Mouse (Mus musculus) left cerebral cortex, postnatal 36 days (tissue): ENCODE measurements around the gene Tcea3. TPM values are rescaled to one million over a fixed set of nuclear protein-coding genes. Genes with fewer than 3 reads are reported as not detected.

Experiments
- DNase-seq, 2 experiments: peaks; one replicate each; pipeline ENCODE4 v3.0.0; 2021 to 2022; ENCODE audit warnings: low spot score in 2 of 2, mixed read lengths in 1 of 2
- intact Hi-C: fragments of 180-260 bp; cut with DNase I; formaldehyde crosslinking; loops from one replicate; pipeline ENCODE4 v1.15.1; 2025
- total RNA-seq, 2 experiments: library from RNA; stranded (reverse); gene quantifications; 2 replicates each; pipeline ENCODE4 v1.2.3; 2021

Gene Tcea3
- total RNA-seq, 2 experiments from 2014 or later, result 0.63 to 0.74 TPM

DNA sequence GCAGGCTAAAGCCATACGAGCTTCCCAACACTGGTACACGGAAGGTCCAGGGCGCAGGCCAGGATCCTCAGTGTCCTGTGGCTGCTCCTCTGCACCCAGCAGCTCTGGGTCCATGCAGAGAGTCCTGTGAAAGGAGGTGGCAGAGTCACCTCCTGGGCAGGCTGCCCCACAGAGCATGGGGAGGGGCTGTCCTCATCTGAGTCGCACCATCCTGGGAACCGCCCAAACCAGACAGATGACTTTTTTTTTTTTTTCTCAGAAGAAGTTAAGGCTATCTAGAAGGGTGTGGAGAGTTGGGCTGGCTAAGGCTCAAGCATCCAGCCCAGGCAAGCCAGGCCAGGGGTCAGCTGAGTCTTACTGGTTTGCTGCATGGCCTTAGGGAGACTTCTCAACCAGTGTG lies 18.9 kb upstream of the Tcea3 start:
- intact Hi-C loops, result no loop called here

DNA sequence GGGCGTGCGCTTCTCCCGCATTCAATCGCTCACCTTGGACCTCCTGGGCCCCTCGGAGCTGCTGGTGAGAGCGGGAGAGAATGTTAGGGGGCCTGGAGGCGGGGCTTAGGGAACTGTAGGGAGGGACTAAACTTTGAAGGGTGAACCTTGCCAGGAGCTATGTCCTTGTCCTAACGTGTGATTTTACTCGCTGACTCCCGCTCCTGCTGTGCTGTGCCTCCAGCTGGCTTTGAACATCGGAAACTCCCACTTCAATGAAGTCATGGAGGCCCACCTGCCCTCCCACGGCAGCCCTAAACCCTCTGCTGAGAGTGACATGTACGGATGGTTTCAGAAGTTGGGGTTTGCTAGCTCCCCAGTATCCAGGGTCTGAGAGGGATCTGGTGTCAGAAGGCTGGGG lies 8.9 kb upstream of the Tcea3 start:
- intact Hi-C loops, result no loop called here
- no peak for DNase-seq

More for the DNA sequence above, 18.9 kb upstream of the Tcea3 start:
- no peak for DNase-seq

DNA sequence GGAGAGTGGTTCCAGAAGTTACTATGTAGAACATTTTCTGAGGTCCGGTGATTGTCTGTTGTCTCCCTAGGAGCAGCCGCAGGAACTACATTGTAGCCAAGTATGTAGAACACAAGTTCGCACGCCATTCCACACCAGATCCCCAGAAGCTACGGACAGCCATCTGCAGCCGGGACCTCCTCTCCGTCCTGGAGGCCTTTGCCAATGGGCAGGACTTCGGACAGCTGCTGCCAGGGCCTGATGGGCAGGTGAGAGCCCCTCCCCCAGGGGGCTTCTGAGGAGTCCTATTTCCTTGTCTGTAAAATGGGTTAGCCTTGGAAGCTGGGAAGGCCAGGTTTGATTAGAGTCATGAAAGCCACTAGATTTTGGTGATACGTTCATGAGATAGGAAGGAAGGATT lies 8.4 kb upstream of the Tcea3 start:
- no peak for DNase-seq
- intact Hi-C loops, result no loop called here

GRCm38 (mm10) chr4:136239622-136240021 lies 7.9 kb upstream of the Tcea3 start:
- intact Hi-C loops, result loop anchor here (5.0 kb wide), 1 partner anchor 37 kb away; no protein-coding TSS in a partner anchor
- peak; percentile 71 to 78 for DNase-seq

DNA sequence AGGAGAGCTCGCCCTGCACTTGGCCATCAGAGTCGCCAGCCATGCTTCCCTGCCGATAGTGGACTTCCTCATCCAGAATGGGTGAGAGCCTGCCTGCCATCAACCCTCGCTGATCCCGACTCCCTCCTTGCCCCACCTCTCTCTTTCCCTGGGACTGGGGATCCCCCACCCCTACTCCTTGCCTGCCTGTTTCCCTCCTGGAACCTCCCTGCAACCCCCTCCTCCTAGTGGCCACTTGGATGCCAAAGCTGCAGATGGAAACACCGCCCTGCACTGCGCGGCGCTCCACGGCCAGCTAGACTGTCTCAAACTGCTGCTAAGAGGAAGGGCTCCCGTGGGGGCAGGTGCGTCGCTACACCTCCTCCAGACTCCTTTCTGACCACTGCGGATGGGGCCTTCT lies 7.4 kb upstream of the Tcea3 start:
- no peak for DNase-seq
- intact Hi-C loops, result loop anchor here (5.0 kb wide), 1 partner anchor 38 kb away; no protein-coding TSS in a partner anchor

DNA sequence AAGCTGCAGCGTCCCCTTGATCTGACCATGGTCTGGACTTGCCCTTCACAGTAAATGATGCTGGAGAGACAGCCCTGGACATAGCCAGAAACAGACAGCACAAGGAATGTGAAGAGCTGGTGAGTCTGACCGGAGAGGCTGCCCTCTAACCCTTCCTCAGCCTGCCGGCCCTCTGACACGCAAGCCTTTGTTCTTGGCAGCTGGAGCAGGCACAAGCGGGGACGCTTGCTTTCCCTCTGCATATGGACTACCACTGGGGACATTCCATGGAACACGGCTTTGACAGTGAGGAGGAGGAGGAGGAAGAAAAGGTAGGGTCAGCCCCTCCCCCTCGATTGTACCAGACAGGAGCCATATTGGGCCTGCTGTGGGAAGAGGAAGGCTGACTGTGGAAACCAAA lies 6.6 kb upstream of the Tcea3 start:
- intact Hi-C loops, result loop anchor here (5.0 kb wide), 1 partner anchor 39 kb away; no protein-coding TSS in a partner anchor
- no peak for DNase-seq

GRCm38 (mm10) chr4:136242065-136242703 lies 5.3 kb upstream of the Tcea3 start:
- DNase-seq, result no peak

DNA sequence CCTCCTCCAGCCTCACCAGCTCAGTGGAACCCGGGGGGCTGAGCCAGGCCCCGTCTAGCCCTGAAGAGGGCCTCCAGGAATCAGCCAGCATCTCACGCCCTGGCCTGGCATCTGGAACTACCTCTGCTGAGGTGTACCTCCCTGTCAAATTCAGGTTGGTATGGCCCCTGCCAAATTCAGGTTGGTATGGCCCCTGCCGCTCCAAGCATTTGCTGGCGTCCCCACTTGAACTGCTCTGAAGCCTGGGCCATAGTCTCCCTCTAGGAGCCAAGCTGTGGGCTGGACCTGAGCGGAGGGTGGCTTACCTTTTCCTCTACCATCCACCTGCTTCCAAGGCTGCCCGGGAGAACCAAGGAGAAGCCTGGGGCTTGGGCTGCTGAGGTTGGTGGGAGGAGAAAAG lies 4.8 kb upstream of the Tcea3 start:
- DNase-seq, result no peak
- intact Hi-C loops, result loop anchor here (5.0 kb wide), 1 partner anchor 40 kb away; no protein-coding TSS in a partner anchor

More at GRCm38 (mm10) chr4:136242065-136242703, 5.3 kb upstream of the Tcea3 start:
- intact Hi-C loops, result loop anchor here (5.0 kb wide), 1 partner anchor 40 kb away; no protein-coding TSS in a partner anchor

DNA sequence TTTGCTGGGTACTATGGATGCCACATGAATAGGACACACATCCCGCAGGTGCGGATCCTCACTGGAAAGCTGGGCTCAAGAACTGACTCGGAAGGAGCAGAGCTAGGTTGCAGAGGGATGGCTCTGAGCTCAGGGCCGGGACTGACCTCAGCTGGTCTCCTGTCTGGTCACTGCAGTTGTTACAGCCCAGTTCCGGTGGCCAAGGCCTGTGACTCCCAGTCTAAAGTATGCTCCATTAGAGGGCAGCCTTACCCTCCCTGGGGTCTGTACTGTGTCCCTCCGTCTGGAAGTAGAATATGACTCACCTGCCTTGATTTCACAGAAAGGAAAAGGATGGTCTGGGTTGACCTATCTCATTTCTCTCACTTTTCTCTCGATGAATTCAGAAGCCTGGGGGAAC lies 3.3 kb upstream of the Tcea3 start:
- no peak for DNase-seq
- intact Hi-C loops, result loop anchor here (5.0 kb wide), 1 partner anchor 42 kb away; no protein-coding TSS in a partner anchor

DNA sequence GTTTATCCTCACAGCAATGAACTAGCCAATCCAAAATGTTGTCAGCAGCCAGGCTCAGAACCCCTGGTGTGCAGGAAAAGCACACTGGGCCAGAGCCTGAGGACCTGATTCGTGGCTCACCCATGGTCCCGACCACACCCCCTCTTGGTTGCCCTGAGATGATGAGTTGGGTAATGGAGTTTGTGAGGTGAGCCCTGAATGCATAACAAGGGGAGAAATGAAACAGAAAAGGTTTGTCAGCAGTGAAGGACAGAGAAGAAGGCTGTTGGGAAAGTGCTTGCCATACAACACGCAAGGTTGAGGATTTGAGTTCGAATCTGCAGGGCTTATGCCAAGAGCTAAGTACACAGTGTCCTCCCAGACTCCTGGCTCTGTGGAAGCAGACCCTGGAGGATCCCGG lies 1.8 kb upstream of the Tcea3 start:
- no peak for DNase-seq
- intact Hi-C loops, result no loop called here

DNA sequence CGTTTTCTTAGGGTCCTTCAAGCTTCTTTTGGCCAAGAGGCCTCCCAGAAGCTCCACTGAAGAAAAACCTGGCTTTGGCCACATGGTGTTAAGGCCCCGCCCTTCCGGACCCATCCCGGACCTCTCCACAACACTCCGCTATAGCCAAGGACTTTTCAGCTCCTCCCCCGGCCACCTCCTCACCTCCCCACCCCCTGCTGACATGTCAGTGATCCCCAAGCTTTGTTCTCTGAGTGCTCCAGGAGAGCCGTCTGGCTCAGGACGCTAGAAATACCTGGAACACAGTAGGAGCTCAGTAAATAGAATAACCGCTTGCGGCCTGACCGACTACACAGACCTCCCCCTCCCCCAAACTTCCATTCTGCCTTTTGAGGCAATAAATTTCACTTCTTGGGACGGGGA lies 960 bp upstream of the Tcea3 start:
- no peak for DNase-seq
- intact Hi-C loops, result no loop called here

DNA sequence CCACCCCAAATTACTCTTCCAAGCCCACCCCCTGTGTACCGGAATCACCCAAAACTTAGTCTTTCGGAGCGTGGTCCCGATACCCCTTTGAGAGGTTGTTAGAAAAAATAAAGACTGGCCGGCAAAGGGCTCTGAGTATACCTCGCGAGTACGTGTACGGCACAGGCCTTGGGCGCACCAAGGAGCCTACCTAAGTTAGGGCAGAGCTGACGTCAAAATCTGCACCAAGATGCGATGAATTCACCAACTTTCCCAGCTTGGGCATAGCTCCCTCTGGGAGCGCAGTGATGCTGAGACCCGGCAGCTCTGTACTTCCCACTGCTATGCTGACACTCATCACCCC lies 172 bp upstream of the Tcea3 start:
- intact Hi-C loops, result no loop called here
- no peak for DNase-seq

GRCm38 (mm10) chr4:136248464-136249331 lies 1.2 kb downstream of the Tcea3 start:
- DNase-seq, result no peak
- intact Hi-C loops, result no loop called here

GRCm38 (mm10) chr4:136249332-136249647 lies 1.8 kb downstream of the Tcea3 start:
- no peak for DNase-seq
- intact Hi-C loops, result no loop called here

- DNase-seq, result peak; percentile 23 to 24
- intact Hi-C loops, result no loop called here
Observed at GRCm38 (mm10) chr4:136249780-136250179, 2.3 kb downstream of the Tcea3 start.

GRCm38 (mm10) chr4:136255919-136256318 lies 8.4 kb downstream of the Tcea3 start:
- DNase-seq, result no peak
- intact Hi-C loops, result no loop called here

DNA sequence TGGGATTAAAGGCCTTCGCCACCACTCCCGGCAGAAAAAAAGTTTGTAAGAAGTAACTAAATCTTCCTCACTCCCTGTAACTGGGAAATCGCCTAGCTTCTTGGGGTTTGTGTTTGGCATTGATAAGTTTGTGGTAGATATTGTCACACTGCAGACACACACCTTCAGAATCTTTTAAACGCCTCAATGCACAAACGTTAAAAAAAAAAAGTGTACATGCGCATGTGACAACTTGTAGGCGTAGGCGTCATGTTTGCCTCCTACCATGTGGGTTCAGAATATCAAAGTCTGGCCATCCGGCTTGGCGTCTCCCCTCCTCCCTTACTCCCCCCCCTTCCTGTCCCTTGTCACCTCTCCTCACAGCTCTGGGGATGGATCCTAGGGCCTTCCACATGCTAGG lies 9.2 kb downstream of the Tcea3 start:
- no peak for DNase-seq
- intact Hi-C loops, result no loop called here

DNA sequence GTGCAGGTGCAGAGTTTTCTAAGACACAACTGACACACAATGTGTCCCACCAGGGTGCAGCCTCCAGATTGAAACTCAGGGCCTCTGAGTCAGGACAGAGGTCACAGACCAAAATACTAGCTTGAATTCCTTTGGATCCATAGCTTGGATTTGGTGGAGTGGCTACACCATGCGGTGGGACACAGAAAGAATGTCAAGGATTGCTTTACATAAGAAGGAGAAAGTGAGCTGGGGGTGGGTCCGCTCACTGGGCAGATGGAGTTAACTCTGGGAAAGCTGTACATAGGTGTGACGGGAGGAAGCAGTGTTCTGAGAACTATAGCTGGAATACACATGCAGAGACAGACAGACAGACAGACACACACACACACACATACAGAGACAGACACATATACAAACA lies 12.4 kb downstream of the Tcea3 start:
- intact Hi-C loops, result loop anchor here (5.0 to 10.0 kb wide), 2 partner anchors 62 to 365 kb away; partner anchors contain the start of gene Lactbl1
- no peak for DNase-seq

DNA sequence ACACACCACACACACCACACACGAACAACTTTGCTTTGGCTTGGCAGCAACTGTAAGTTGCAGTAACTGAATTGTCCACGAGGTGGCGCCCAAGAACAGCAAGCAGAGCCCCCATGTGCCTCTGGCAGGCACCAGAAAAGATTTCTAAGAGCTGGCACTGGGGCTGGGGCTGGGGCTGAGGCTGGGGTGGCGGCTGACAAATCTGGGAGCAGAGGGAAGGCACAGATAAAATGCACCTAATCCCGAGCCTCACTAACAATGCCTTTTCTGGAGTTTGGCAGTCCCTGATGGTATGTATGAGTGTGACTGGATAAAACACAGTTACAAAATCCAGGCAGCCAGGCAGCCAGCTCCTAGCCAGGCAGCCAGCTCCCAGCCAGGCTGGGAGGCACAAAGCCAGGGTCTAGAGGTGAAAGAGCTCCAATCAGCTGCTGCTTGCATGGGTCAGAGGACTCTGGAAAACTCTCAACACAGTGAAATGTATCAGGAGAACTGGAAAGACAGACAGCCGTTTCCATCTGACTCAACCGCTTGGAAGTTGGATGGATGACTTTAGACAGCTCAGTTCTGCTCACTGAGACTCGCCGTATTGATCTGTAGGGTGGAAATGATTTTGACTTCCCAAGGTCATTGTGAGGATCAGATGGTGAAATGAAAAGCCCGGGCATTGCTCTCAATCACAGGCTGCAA lies 13.1 kb downstream of the Tcea3 start:
- DNase-seq, result peak; percentile 63 to 76
- intact Hi-C loops, result loop anchor here (5.0 to 10.0 kb wide), 2 partner anchors 62 to 364 kb away; partner anchors contain the start of gene Lactbl1

GRCm38 (mm10) chr4:136261912-136262311 lies 14.4 kb downstream of the Tcea3 start:
- DNase-seq, result no peak
- intact Hi-C loops, result loop anchor here (5.0 to 10.0 kb wide), 2 partner anchors 60 to 363 kb away; partner anchors contain the start of gene Lactbl1
